Mouse (Mus musculus) lung, embryonic 16.5 days (tissue): ENCODE measurements at regions not wholly inside any gene's neighbourhood (a gene's known extent, or its start where the extent isn't known, plus 50 kb on each side); places are given as distances from the start of the nearest gene placed in this dataset.
"Not testable (repeated sequence)": the region's sequence is repeated elsewhere in the genome, so short reads cannot be mapped to it uniquely, and the experiment has no call there.

Source experiments
- ATAC-seq: fragments of 200-750 bp; cut with Nextera tagmentation; 2 replicates; pipeline ENCODE4 v1.8.0; 2017; ENCODE audit warnings: low read depth, mild to moderate bottlenecking, moderate library complexity
- H3K27ac ChIP-seq: fragments of 300-500 bp; sonication (generic); 2 replicates; pipeline ENCODE4 v1.5.1; 2014; ENCODE audit warnings: mild to moderate bottlenecking, control low read depth, low read length
- H3K27me3 ChIP-seq: fragments of 300-500 bp; sonication (generic); 2 replicates; pipeline ENCODE4 v1.6.1; 2014; ENCODE audit warnings: low read depth, low read length, mixed read lengths; ENCODE audit not compliant: control insufficient read depth, insufficient read depth
- H3K36me3 ChIP-seq: fragments of 300-500 bp; sonication (generic); 2 replicates; pipeline ENCODE4 v1.6.1; 2014; ENCODE audit warnings: low read length; ENCODE audit not compliant: control insufficient read depth, insufficient read depth
- H3K4me1 ChIP-seq: fragments of 300-500 bp; sonication (generic); replicated peaks from 2 replicates; pipeline ENCODE4 v1.6.1; 2014; ENCODE audit warnings: low read length, mixed read lengths; ENCODE audit not compliant: control insufficient read depth, insufficient read depth
- H3K4me2 ChIP-seq: fragments of 300-500 bp; sonication (generic); 2 replicates; pipeline ENCODE4 v1.6.1; 2014; ENCODE audit warnings: low read depth, low read length, control low read depth
- H3K4me3 ChIP-seq: fragments of 300-500 bp; sonication (generic); 2 replicates; pipeline ENCODE4 v1.5.1; 2014; ENCODE audit warnings: mild to moderate bottlenecking, low read length, control low read depth
- H3K9ac ChIP-seq: fragments of 300-500 bp; sonication (generic); 2 replicates; pipeline ENCODE4 v1.6.1; 2014; ENCODE audit warnings: low read length, control low read depth
- H3K9me3 ChIP-seq: fragments of 300-500 bp; sonication (generic); 2 replicates; pipeline ENCODE4 v1.6.1; 2016; ENCODE audit warnings: low read length; ENCODE audit not compliant: control insufficient read depth
- WGBS: fragments of 180-500 bp; shearing (Covaris S2); extraction: QIAGEN DNeasy Blood & Tissue Kit; methylation state at CpG from one replicate; pipeline ENCODE4 v1.1.7; 2014; 5-methylcytosine and 5-hydroxymethylcytosine counted together

GRCm38 (mm10) chr3:20729776-20730175 is 362.8 kb upstream of the Agtr1b start:
- H3K9me3 ChIP-seq, H3K36me3 ChIP-seq, H3K4me3 ChIP-seq, H3K27ac ChIP-seq, H3K4me1 ChIP-seq, ATAC-seq, H3K27me3 ChIP-seq, H3K9ac ChIP-seq, H3K4me2 ChIP-seq: not testable (repeated sequence)

GRCm38 (mm10) chr3:20714671-20715070 is 347.7 kb upstream of the Agtr1b start:
- Histone ChIP-seq H3K27ac (no peak overlapping the region), H3K9me3 (no peaks in the 10 kb centered on the region), H3K4me3 (no peak overlapping the region), H3K36me3 (no peaks in the 10 kb centered on the region), H3K4me2 (no peak overlapping the region), H3K4me1 (no peaks in the 10 kb centered on the region), H3K27me3 (no peaks in the 10 kb centered on the region), H3K9ac (no peak overlapping the region)
- WGBS, result 17% methylated on average over 1 of the region's 1 CpGs
- ATAC-seq, result no peak

GRCm38 (mm10) chr3:20709661-20710060 is 342.7 kb upstream of the Agtr1b start:
- H3K27ac ChIP-seq, result no peak overlapping the region
- no peak overlapping the region for H3K9ac ChIP-seq
- H3K4me1 ChIP-seq, result no peaks in the 10 kb centered on the region
- H3K4me2 ChIP-seq, result no peak overlapping the region
- no peaks in the 10 kb centered on the region for H3K36me3 ChIP-seq
- 12% methylated on average over 2 of the region's 2 CpGs for WGBS
- no peaks in the 10 kb centered on the region for H3K27me3 ChIP-seq
- H3K4me3 ChIP-seq, result no peak overlapping the region
- peak; percentile 45; the same call in 1 of the 2 replicates for ATAC-seq
- H3K9me3 ChIP-seq, result no peaks in the 10 kb centered on the region

- no peak overlapping the region for H3K27ac ChIP-seq
- WGBS, result 87% methylated on average over 2 of the region's 2 CpGs
- no peak overlapping the region for H3K9ac ChIP-seq
- no peaks in the 10 kb centered on the region for H3K4me1 ChIP-seq
- H3K36me3 ChIP-seq, result no peaks in the 10 kb centered on the region
- no peaks in the 10 kb centered on the region for H3K27me3 ChIP-seq
- H3K4me2 ChIP-seq, result no peak overlapping the region
- H3K4me3 ChIP-seq, result no peak overlapping the region
- H3K9me3 ChIP-seq, result no peaks in the 10 kb centered on the region
- no peak for ATAC-seq
Measured at GRCm38 (mm10) chr3:20695322-20695859, 328.4 kb upstream of the Agtr1b start.

- Histone ChIP-seq H3K4me2 (0 out of 2 replicates have a peak overlapping the region, but pooled peaks have one; percentile 26), H3K4me3 (no peak overlapping the region), H3K27me3 (no peaks in the 10 kb centered on the region), H3K9ac (no peak overlapping the region), H3K36me3 (no peaks in the 10 kb centered on the region), H3K9me3 (no peaks in the 10 kb centered on the region), H3K27ac (0 out of 2 replicates have a peak overlapping the region, but pooled peaks have one; percentile 29), H3K4me1 (no peaks in the 10 kb centered on the region)
- peak; percentile 93 for ATAC-seq
- 27% methylated on average over 6 of the region's 6 CpGs for whole genome bisulfite sequencing
Measured at GRCm38 (mm10) chr3:20680944-20681494, 314.0 kb upstream of the Agtr1b start.

- no peak overlapping the region for H3K4me2 ChIP-seq
- no peak overlapping the region for H3K4me3 ChIP-seq
- WGBS, result 37% methylated on average over 1 of the region's 1 CpGs
- H3K4me1 ChIP-seq, result no peaks in the 10 kb centered on the region
- no peaks in the 10 kb centered on the region for H3K9me3 ChIP-seq
- H3K27me3 ChIP-seq, result no peaks in the 10 kb centered on the region
- ATAC-seq, result no peak
- H3K9ac ChIP-seq, result no peak overlapping the region
- H3K27ac ChIP-seq, result no peak overlapping the region
- H3K36me3 ChIP-seq, result no peaks in the 10 kb centered on the region
Measured at GRCm38 (mm10) chr3:20661883-20662282, 294.9 kb upstream of the Agtr1b start.

- Histone ChIP-seq H3K36me3 (no peaks in the 10 kb centered on the region), H3K4me2 (no peak overlapping the region), H3K4me1 (no peaks in the 10 kb centered on the region), H3K4me3 (no peak overlapping the region), H3K27ac (no peak overlapping the region), H3K27me3 (no peaks in the 10 kb centered on the region), H3K9me3 (no peaks in the 10 kb centered on the region), H3K9ac (no peak overlapping the region)
- WGBS, result 11% methylated on average over 1 of the region's 1 CpGs
- no peak for ATAC-seq
Measured at GRCm38 (mm10) chr3:20655345-20655744, 288.4 kb upstream of the Agtr1b start.
